Mouse (Mus musculus) CH12.LX (cell line): ENCODE measurements around the gene Fam149a. TPM values are rescaled to one million over a fixed set of nuclear protein-coding genes. Genes with fewer than 3 reads are reported as not detected.
A peak's percentile ranks its signal among the peaks of the same experiment; 100 is the strongest.

Source experiments
- DNase-seq: peaks from one replicate; pipeline ENCODE4 v3.0.0-alpha.2; 2013; ENCODE audit errors: extremely low read depth
- H3K27ac ChIP-seq: 2 replicates; pipeline ENCODE4 v1.5.1; 2012; ENCODE audit warnings: low read depth, mild to moderate bottlenecking, control low read depth, moderate library complexity; ENCODE audit not compliant: insufficient read depth
- H3K27me3 ChIP-seq: replicated peaks from 2 replicates; pipeline ENCODE3; 2012; ENCODE audit warnings: inconsistent platforms
- H3K36me3 ChIP-seq, 2 experiments: replicated peaks in 1 of 2; 2 replicates each; pipeline versions ENCODE3 to v1.6.1; 2012; ENCODE audit warnings: inconsistent platforms in 1 of 2, low read length in 1 of 2, mild to moderate bottlenecking in 1 of 2, mixed read lengths in 1 of 2, moderate library complexity in 1 of 2; ENCODE audit not compliant: control insufficient read depth in 1 of 2, insufficient read depth in 1 of 2
- H3K4me1 ChIP-seq, 2 experiments: 2 replicates each; pipeline ENCODE4 v1.6.1; 2012; ENCODE audit warnings: inconsistent platforms in 1 of 2, moderate library complexity in 1 of 2; ENCODE audit not compliant: insufficient read depth in 2 of 2, control insufficient read depth in 1 of 2
- H3K4me2 ChIP-seq: 2 replicates; pipeline ENCODE4 v1.6.1; 2012; ENCODE audit warnings: low read depth, mild to moderate bottlenecking, control low read depth; ENCODE audit not compliant: poor library complexity, insufficient read depth, severe bottlenecking
- H3K4me3 ChIP-seq, 3 experiments: fragments of 150-350 bp in 1 of 3; sonication (generic) in 1 of 3; replicated peaks in 1 of 3; 2 replicates each; pipeline versions ENCODE3 to v1.5.1; 2011 to 2012; ENCODE audit warnings: low read depth in 2 of 3, low read length in 2 of 3, mild to moderate bottlenecking in 2 of 3, moderate library complexity in 2 of 3, control low read depth in 1 of 3, improper control_type of control experiment in 1 of 3, inconsistent platforms in 1 of 3, mixed read lengths in 1 of 3; ENCODE audit not compliant: poor library complexity in 1 of 3
- H3K79me2 ChIP-seq: replicated peaks from 2 replicates; pipeline ENCODE4 v1.6.1; 2012; ENCODE audit warnings: mild to moderate bottlenecking, moderate library complexity; ENCODE audit not compliant: control insufficient read depth, poor library complexity, insufficient read depth, severe bottlenecking; ENCODE audit errors: extremely low read depth
- H3K9ac ChIP-seq: 2 replicates; pipeline ENCODE4 v1.6.1; 2012; ENCODE audit warnings: low read depth, mild to moderate bottlenecking, control low read depth, moderate library complexity; ENCODE audit not compliant: insufficient read depth
- H3K9me3 ChIP-seq: replicated peaks from 2 replicates; pipeline ENCODE3; 2012; ENCODE audit warnings: low read length, inconsistent platforms, mixed read lengths
- CTCF ChIP-seq, 2 experiments: IDR thresholded peaks in 1 of 2; conservative IDR thresholded peaks in 1 of 2; 2 replicates each; pipeline ENCODE4 v1.5.1; 2011 to 2012; ENCODE audit warnings: low read depth in 2 of 2, low read length in 2 of 2, improper control_type of control experiment in 1 of 2, inconsistent platforms in 1 of 2, mild to moderate bottlenecking in 1 of 2, moderate library complexity in 1 of 2
- ELF1 ChIP-seq: IDR thresholded peaks from 2 replicates; pipeline ENCODE4 v1.6.1; 2014; ENCODE audit warnings: low read depth, mild to moderate bottlenecking, inconsistent platforms, low read length, improper control_type of control experiment
- EP300 ChIP-seq: IDR thresholded peaks from 2 replicates; pipeline ENCODE4 v1.6.1; 2011; ENCODE audit warnings: low read length, improper control_type of control experiment
- GABPA ChIP-seq: IDR thresholded peaks from 2 replicates; pipeline ENCODE4 v1.6.1; 2012; ENCODE audit warnings: low read depth, low read length, improper control_type of control experiment, inconsistent platforms; ENCODE audit not compliant: insufficient replicate concordance
- HCFC1 ChIP-seq: IDR thresholded peaks from 2 replicates; pipeline ENCODE4 v1.6.1; 2012; ENCODE audit warnings: low read depth, mild to moderate bottlenecking, inconsistent platforms, low read length, improper control_type of control experiment
- JUN ChIP-seq: IDR thresholded peaks from 2 replicates; pipeline ENCODE4 v1.6.1; 2011; ENCODE audit warnings: low read depth, mild to moderate bottlenecking, low read length, improper control_type of control experiment, moderate library complexity; ENCODE audit not compliant: insufficient read depth
- JUND ChIP-seq: conservative IDR thresholded peaks from 2 replicates; pipeline ENCODE4 v1.6.1; 2011; ENCODE audit warnings: low read depth, low read length, improper control_type of control experiment
- RAD21 ChIP-seq: IDR thresholded peaks from 2 replicates; pipeline ENCODE4 v1.6.1; 2011; ENCODE audit warnings: low read depth, mild to moderate bottlenecking, low read length, improper control_type of control experiment, moderate library complexity
- RCOR1 ChIP-seq: conservative IDR thresholded peaks from 2 replicates; pipeline ENCODE4 v1.6.1; 2012; ENCODE audit warnings: low read depth, mild to moderate bottlenecking, inconsistent platforms, low read length, improper control_type of control experiment
- SMC3 ChIP-seq: IDR thresholded peaks from 2 replicates; pipeline ENCODE4 v1.6.1; 2011; ENCODE audit warnings: low read depth, low read length, improper control_type of control experiment
- USF1 ChIP-seq: IDR thresholded peaks from 2 replicates; pipeline ENCODE4 v1.6.1; 2014; ENCODE audit warnings: low read depth, mild to moderate bottlenecking, inconsistent platforms, low read length, improper control_type of control experiment
- ZNF384 ChIP-seq: IDR thresholded peaks from 2 replicates; pipeline ENCODE4 v1.6.1; 2012; ENCODE audit warnings: low read depth, low read length, improper control_type of control experiment, inconsistent platforms
- dilution Hi-C: fragments of 300-500 bp; cut with MboI; formaldehyde crosslinking; loops from 2 replicates; pipeline ENCODE4 v1.14.3; 2020; ENCODE audit warnings: low sequenced_read_pairs; ENCODE audit not compliant: extremely low pct_unique_long_range_greater_than_20kb, extremely low pct_ligation_motif_present
- in situ Hi-C: fragments of 300-500 bp; cut with MboI; formaldehyde crosslinking; loops from 3 replicates; pipeline ENCODE4 v1.14.3; 2019; ENCODE audit warnings: low sequenced_read_pairs, low pct_ligation_motif_present, low pct_unique_long_range_greater_than_20kb, mixed read lengths
- polyA plus RNA-seq: library from polyadenylated mRNA; unstranded; fragments of >175 nt; gene quantifications from 2 replicates; pipeline ENCODE4 v1.2.1, GENCODE M21; 2012; ENCODE audit warnings: low read depth; ENCODE audit not compliant: insufficient read length
- total RNA-seq, 2 experiments: library from RNA; depleted of rRNA; stranded (reverse); fragments of 300-350 nt in 1 of 2; fragments of >200 nt in 1 of 2; gene quantifications; 2 replicates each; pipeline ENCODE4 v1.2.3; 2012 to 2014

The Fam149a gene
- total and polyA plus RNA-seq, 3 experiments = not detected

- no peaks in the 10 kb centered on the region for H3K27me3 ChIP-seq
- TF ChIP-seq CTCF (conservative IDR thresholded peaks at IDR 0.05 in 1 of 2, IDR thresholded peaks at IDR 0.05 in 1 of 2; ENCODE audit: low read depth in 2 of 2, low read length in 2 of 2) = peak; percentile 70 to 98
- TF ChIP-seq RAD21 = peak; percentile 24
- peak; percentile 45 for TF ChIP-seq SMC3
- no peak for TF ChIP-seq HCFC1
- TF ChIP-seq, all 38 proteins: peak for 3
- dilution Hi-C loops = no loop called here
- no peak overlapping the region for H3K27ac ChIP-seq
- no peaks in the 10 kb centered on the region for H3K36me3 ChIP-seq
- in situ Hi-C loops = no loop called here
- H3K79me2 ChIP-seq = no peaks in the 10 kb centered on the region
- no peak overlapping the region for H3K4me3 ChIP-seq
- peak; percentile 76 for DNase-seq
- no peaks in the 10 kb centered on the region for H3K4me1 ChIP-seq
- H3K9me3 ChIP-seq = no peaks in the 10 kb centered on the region
- H3K9ac ChIP-seq = no peak overlapping the region
- no peak overlapping the region for H3K4me2 ChIP-seq
These were observed 37.1 kb downstream of the Fam149a start for GRCm38 (mm10) chr8:45345031-45345430.

- TF ChIP-seq GABPA = no peak
- no peak for TF ChIP-seq ZNF384
- no peak for TF ChIP-seq EP300
- no peak for TF ChIP-seq JUND
- no peak for TF ChIP-seq USF1
- TF ChIP-seq RCOR1 = no peak
- TF ChIP-seq JUN = no peak
- TF ChIP-seq ELF1 = no peak
- dilution Hi-C loops = no loop called here
- H3K27me3 ChIP-seq = no peaks in the 10 kb centered on the region
- H3K79me2 ChIP-seq = no peaks in the 10 kb centered on the region
- no peaks in the 10 kb centered on the region for H3K9me3 ChIP-seq
- DNase-seq = no peak
- H3K4me1 ChIP-seq = no peaks in the 10 kb centered on the region
- no peak overlapping the region for H3K9ac ChIP-seq
- in situ Hi-C loops = no loop called here
- H3K27ac ChIP-seq = no peak overlapping the region
- no peak overlapping the region for H3K4me3 ChIP-seq
- no peaks in the 10 kb centered on the region for H3K36me3 ChIP-seq
- no peak overlapping the region for H3K4me2 ChIP-seq
These were observed 37.8 kb downstream of the Fam149a start for GRCm38 (mm10) chr8:45344298-45344697.
